Mouse (Mus musculus) left cerebral cortex, postnatal 25 days (tissue): ENCODE data around the gene Camkk2. TPM values are rescaled to one million over a fixed set of nuclear protein-coding genes. Genes with fewer than 3 reads are reported as not detected.
A peak's percentile ranks its signal among the peaks of the same experiment; 100 is the strongest.

Experiments
- DNase-seq, 2 experiments: peaks; one replicate each; pipeline ENCODE4 v3.0.0; 2022; ENCODE audit warnings: low spot score in 2 of 2, mixed read lengths in 1 of 2
- intact Hi-C: fragments of 180-260 bp; cut with DNase I; formaldehyde crosslinking; loops from one replicate; pipeline ENCODE4 v1.15.1; 2025
- total RNA-seq, 2 experiments: library from RNA; stranded (reverse); gene quantifications; 2 replicates each; pipeline ENCODE4 v1.2.3; 2021

Gene Camkk2
- total RNA-seq, result 100 to 1,000 TPM; 256 to 266 TPM

GRCm38 (mm10) chr5:122779277-122779834 lies at the start of gene Camkk2:
Camkk2 (minus strand) TSS chr5:122779409.
- intact Hi-C loops, result loop anchor here (5.0 kb wide), 1 partner anchor 277 kb away; the partner anchor contains the start of gene Atp2a2
- DNase-seq, result peak; percentile 87 to 88

GRCm38 (mm10) chr5:122825099-122825498 lies 45.9 kb upstream of the Camkk2 start:
- intact Hi-C loops, result no loop called here
- no peak for DNase-seq

GRCm38 (mm10) chr5:122824450-122824849 lies 45.2 kb upstream of the Camkk2 start:
- intact Hi-C loops, result loop anchor here (5.0 kb wide), 1 partner anchor 73 kb away; no protein-coding TSS in a partner anchor
- no peak for DNase-seq

DNA sequence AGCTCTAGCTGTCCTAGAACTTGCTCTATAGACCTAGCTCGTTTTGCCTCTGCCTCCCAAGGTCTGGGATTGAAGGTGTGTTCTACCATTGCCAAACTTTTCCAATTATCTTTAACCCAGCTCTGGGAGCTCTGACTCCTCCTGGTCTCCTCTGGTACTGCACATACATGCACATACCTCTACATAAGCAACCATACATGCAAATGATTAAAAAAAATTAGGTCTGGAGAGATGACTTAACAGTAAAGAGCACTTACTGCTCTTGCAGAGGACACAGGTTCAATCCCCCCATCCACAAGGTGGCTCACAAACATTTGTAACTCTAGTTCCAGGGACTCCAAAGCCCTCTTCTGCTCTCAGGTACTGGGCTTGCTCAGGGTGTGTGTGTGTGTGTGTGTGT lies 44.8 kb upstream of the Camkk2 start:
- intact Hi-C loops, result loop anchor here (5.0 kb wide), 1 partner anchor 73 kb away; no protein-coding TSS in a partner anchor
- no peak for DNase-seq

DNA sequence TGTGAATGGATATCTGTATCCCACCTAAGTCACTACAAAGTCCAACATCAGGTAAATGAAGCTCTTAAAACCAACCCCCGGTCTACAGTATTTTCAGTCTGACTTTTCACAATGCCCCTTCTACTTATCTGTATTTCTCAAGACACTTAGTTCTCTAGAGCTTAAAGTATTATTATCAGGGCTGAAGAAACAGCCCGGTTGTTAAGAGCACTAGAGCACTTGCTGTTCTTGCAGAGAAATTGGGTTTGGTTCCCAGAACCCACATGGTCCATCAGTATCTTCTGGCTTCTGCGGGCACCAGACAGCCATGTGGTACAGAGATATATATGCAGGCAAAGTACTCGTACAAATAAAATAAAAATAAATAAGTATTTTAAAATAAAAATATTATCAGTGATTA lies 43.2 kb upstream of the Camkk2 start:
- intact Hi-C loops, result loop anchor here (5.0 kb wide), 1 partner anchor 75 kb away; no protein-coding TSS in a partner anchor
- no peak for DNase-seq

DNA sequence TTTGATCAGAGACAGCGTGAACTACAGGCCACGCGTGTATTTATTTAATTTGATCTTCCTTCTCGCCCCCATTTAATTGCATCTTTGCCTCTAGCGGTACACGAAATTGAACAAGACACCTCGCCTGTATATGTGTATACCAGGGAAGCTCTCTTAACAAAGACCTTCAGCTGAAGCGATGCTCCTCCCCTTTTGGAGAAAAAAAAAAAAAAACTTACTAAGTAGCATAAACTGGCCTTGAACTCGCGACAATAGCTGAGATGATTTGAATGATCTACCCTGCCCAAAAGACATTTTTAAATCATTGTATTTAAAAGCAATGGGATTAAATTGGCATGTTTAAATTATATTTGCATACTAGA lies 42.3 kb upstream of the Camkk2 start:
- intact Hi-C loops, result loop anchor here (1.0 to 5.0 kb wide), 2 partner anchors 28 to 76 kb away; no protein-coding TSS in a partner anchor
- DNase-seq, result no peak

DNA sequence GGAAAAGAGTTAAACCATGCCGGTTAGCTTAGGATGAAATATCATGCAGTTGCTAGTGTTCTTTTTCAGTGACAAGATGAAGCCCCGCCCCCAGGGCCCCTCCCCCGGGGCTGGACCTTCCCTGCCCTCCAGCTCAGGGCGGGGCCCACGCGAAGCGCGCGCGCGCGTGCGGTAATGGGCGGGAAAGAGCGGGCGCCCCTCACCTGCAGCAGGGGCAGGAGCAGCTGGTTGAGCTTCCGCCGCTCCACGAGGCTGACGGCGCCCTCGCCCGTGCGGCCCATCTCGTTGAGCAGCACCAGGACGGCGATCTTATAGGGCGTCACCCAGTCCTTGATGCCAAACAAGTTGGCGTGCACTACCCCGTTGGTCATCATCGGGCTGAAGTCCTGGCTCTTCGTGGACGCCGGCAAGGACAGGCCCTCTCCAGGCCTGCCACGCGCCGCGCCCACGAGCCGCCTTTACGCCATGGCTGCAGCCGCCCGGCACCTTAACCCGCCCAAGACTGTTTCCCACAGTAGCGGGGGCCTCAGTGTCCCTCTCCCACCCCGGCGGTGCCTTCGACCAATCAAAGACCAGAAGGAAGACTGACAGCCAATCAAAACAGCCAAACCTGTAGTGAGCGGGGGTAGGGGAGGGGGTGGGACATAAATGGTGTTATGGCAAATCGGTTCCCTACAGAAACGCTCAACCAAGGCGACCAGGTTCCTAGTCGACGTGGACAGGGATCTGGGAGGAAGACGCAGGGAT lies 41.7 kb upstream of the Camkk2 start, which contains the start of gene Anapc5:
Anapc5 (minus strand) TSS at position 563 of the 747 bp plus-strand sequence.
- intact Hi-C loops, result loop anchor here (1.0 to 5.0 kb wide), 2 partner anchors 28 to 76 kb away; no protein-coding TSS in a partner anchor
- DNase-seq, result peak; percentile 88 to 98

DNA sequence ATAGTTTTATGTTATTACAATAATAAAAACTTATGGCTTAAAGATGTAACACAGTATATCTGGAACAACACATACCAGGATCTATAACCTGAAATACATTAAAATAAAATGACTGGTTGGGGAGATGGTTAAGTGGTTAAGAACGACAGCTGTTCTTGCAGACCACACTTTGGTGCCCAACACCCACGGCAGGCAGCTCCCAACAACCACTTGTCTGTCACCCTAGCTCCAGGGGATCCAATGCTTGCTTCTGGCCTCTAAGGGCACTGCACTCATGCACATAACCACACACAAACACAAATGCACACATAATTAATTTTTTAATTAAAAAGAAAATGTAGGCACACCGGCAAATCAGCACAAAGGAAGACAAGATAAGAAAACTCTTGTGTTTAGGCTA lies 33.5 kb upstream of the Camkk2 start:
- no peak for DNase-seq
- intact Hi-C loops, result loop anchor here (5.0 kb wide), 1 partner anchor 70 kb away; no protein-coding TSS in a partner anchor

GRCm38 (mm10) chr5:122811364-122812079 lies 32.3 kb upstream of the Camkk2 start:
- intact Hi-C loops, result loop anchor here (5.0 kb wide), 1 partner anchor 71 kb away; no protein-coding TSS in a partner anchor
- peak in 1 of 2 experiments; percentile 44 for DNase-seq

- intact Hi-C loops, result no loop called here
- DNase-seq, result no peak
These were observed 26.3 kb upstream of the Camkk2 start for GRCm38 (mm10) chr5:122805503-122805902.

DNA sequence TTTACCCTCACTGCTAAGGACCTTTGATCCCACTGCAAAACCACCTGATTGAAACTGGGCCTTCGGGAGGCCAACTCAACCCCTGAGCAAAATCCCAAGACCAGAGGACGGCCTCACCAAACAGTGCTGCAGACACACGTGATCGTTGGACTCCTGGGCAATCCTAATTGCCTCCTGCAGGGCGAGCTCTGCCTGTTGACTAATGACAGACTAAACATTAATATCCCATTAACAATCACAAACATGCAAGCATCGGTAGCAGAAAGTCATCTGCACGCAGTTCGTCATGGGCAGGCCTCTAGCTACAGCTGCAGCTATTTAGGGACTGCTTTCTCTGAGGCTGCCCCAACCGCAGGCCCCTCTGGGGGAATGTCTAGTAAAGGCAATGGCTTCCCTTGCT lies 23.5 kb upstream of the Camkk2 start:
- DNase-seq, result no peak
- intact Hi-C loops, result no loop called here

GRCm38 (mm10) chr5:122801684-122802083 lies 22.5 kb upstream of the Camkk2 start:
- intact Hi-C loops, result no loop called here
- DNase-seq, result no peak

DNA sequence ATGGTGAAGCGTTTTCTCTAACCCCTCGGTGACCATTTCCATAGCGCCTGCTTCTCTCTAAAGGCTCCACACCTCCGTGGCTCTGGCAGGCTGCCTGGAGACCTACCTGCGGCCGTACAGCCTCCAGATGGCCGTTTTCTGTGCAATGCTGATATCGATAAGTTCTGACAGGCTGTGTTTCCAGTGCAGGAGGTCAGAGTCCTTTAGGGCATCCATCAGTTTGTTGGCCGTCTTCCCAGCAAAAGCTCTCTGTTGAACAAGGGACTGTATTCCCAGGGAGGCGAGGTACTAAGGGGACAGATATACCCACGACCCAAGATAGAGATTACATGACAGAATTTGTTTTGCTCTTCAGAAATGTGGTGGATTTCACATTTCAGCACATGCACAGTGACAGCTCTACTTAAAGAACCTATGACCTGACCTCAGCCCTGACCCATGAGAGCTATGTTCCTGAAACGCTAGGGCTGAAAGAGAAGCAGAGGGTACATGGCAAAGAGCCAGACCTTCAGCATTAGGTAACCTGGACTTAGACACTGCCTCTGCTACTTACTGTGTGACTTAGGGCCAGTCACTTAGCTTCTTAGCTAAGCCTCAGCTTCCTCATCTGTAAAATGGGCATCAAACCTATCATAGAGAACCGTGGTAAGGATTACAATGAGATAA lies 21.3 kb upstream of the Camkk2 start:
- intact Hi-C loops, result no loop called here
- DNase-seq, result no peak

GRCm38 (mm10) chr5:122799379-122800344 lies 20.5 kb upstream of the Camkk2 start:
- intact Hi-C loops, result no loop called here
- no peak for DNase-seq

DNA sequence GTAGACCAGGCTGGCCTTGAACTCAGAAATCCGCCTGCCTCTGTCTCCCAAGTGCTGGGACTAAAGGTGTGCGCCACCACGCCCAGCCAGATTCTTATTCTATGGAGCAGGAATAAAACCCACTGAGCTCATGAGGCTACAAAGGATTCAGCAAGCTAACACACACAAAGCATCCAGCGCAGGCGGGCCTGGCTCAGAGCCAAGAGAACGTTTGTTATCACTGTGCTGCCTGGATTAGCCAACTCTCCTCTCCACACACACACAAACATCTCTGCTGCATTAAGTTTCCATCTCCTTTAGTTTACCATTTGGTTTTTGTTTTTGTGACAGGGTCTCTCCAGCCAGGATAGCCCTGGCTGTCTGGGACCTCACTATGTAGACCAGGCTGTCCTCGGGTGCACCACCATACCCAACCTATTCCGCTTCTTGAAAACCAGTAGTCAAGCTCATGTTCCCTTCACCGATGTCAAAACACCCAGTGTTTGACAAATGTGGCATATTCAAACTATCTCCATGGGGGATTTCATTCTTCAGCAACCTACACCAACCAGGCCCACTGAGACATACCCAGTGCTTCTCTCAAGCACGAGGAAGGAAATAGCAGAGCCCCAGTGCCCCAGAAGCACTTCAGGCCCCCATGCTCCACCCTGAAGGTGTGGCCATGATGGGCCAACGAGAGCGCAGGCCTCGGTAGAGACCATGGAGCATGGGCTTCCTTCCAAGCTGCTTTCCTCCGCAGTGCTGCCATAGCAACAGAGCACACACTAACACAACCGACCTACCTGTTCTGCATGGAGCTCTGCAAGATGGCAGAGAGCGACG lies 19.6 kb upstream of the Camkk2 start:
- peak; percentile 82 to 87 for DNase-seq

GRCm38 (mm10) chr5:122797866-122798265 lies 18.7 kb upstream of the Camkk2 start:
- intact Hi-C loops, result no loop called here
- DNase-seq, result no peak

More for the DNA sequence above, 19.6 kb upstream of the Camkk2 start:
- intact Hi-C loops, result no loop called here

GRCm38 (mm10) chr5:122788696-122789095 lies 9.5 kb upstream of the Camkk2 start:
- DNase-seq, result no peak
- intact Hi-C loops, result no loop called here
